Mouse (Mus musculus) thymus, postnatal 0 days (tissue): Measurements from ENCODE around the gene Cdrt4. TPM values are rescaled to one million over a fixed set of nuclear protein-coding genes. Genes with fewer than 3 reads are reported as not detected.

Source experiments
- DNase-seq: peaks from one replicate; pipeline ENCODE4 v3.0.0-alpha.2; 2015; ENCODE audit warnings: low spot score
- polyA plus RNA-seq: library from polyadenylated mRNA; unstranded; fragments of >200 nt; fragmentation: Nextera tagmentation; extraction: Ambion mirVana; gene quantifications from 2 replicates; pipeline ENCODE4 v1.2.1, GENCODE M21; 2015

Gene Cdrt4
- polyA plus RNA-seq, 1 experiment from 2014 or later, result not detected

- no peak for DNase-seq
Observed at GRCm38 (mm10) chr11:63035420-63036211, 84.6 kb downstream of the Cdrt4 start.

- no peak for DNase-seq
Observed at GRCm38 (mm10) chr11:63040002-63040661, 89.1 kb downstream of the Cdrt4 start.

Other genes with a start within 250 kb of the Cdrt4 start
- 3.0 and 3.2 TPM in 2 replicates for gene Zfp287, start 219.3 kb upstream of the Cdrt4 start, polyA plus RNA-seq
- gene Gm10428, start 198.1 kb upstream of the Cdrt4 start, polyA plus RNA-seq, result not detected in 2 replicates
- gene Zfp286, start 161.7 kb upstream of the Cdrt4 start, polyA plus RNA-seq, result 16.4 and 18.9 TPM in 2 replicates
- 4.0 and 4.4 TPM in 2 replicates for gene Trim16, start 131.0 kb upstream of the Cdrt4 start, polyA plus RNA-seq
- gene Fbxw10, start 104.1 kb upstream of the Cdrt4 start, polyA plus RNA-seq, result 2.1 and 3.0 TPM in 2 replicates
- gene Tvp23b, start 71.7 kb upstream of the Cdrt4 start, polyA plus RNA-seq, result 51.5 and 57.7 TPM in 2 replicates
- gene Tekt3, start 110.5 kb downstream of the Cdrt4 start, polyA plus RNA-seq, result 0.06 TPM in 1 of 2 replicates, not detected in the other
- gene Pmp22, start 177.8 kb downstream of the Cdrt4 start, polyA plus RNA-seq, result 14.5 and 16.8 TPM in 2 replicates